Comparison of ENCODE assay signal across 23 mouse cellular contexts in genomic region chrX:169089221-169089620, GRCm38 (mm10).
DNase-seq lines count a peak whose midpoint lies in the region; ATAC-seq and TF ChIP-seq lines count a peak whose summit lies in the region.
"Had no signal": no experiment of that assay in that cellular context is flagged by ENCODE, and none has a peak within 500 bp of the region (broad histone marks: within the 10 kb centered on the region; RNA-seq: fewer than 3 reads in every experiment).

No protein-coding gene starts in this region.

- DNase-seq in heart, adult 9 months (ENCODE audit: low spot score in 2 of 2) = peak; percentile 10 to 27
- no peak for DNase-seq in heart, adult 2 months
- peak; percentile 1 for DNase-seq in kidney, postnatal 14 days
- no peak for DNase-seq in kidney, adult 11 months
- peak; percentile 65 for DNase-seq in adipocyte (ENCODE audit: low spot score)
- peak; percentile 18 for DNase-seq in skeletal muscle tissue, adult 2 months (ENCODE audit: low read depth, low spot score)
- DNase-seq: adrenal gland, postnatal 10 days; cerebellum, adult 18-20 months; cerebellum, postnatal 14 days; forebrain, postnatal 0 days; liver; thymus, postnatal 14 days had no signal

- H3K4me3 ChIP-seq in heart, adult 2 months = no peak overlapping the region
- no peak overlapping the region for H3K4me3 ChIP-seq in neural tube, embryonic 15.5 days (replicated peaks)
- H3K4me3 ChIP-seq: heart, embryonic 15.5 days; limb, embryonic 10.5 days; liver, embryonic 15.5 days; myocyte; neural tube, embryonic 13.5 days had no signal

- H3K27ac ChIP-seq in heart, adult 2 months = no peak overlapping the region; the same call in 1 of the 2 replicates
- no peak overlapping the region for H3K27ac ChIP-seq in neural tube, embryonic 15.5 days (replicated peaks)
- H3K27ac ChIP-seq: heart, embryonic 15.5 days; hindbrain, postnatal 0 days; limb, embryonic 10.5 days; liver, embryonic 15.5 days; macrophage; neural tube, embryonic 13.5 days had no signal

- 45% methylated on average over 2 of the region's 2 CpGs for WGBS in heart, adult 2 months
- 86% methylated on average over 2 of the region's 2 CpGs for WGBS in neural tube, embryonic 15.5 days

- ATAC-seq in neural tube, embryonic 15.5 days (ENCODE audit: low FRiP score) = no peak
- ATAC-seq: activated CD4-positive, CD25-positive, alpha-beta regulatory T cell, adult 4 months; forebrain, postnatal 0 days; hindbrain, postnatal 0 days; intestine, embryonic 16.5 days; midbrain, embryonic 16.5 days had no signal

- TF ChIP-seq CTCF in heart, adult 2 months (IDR thresholded peaks at IDR 0.05) = no peak

- intact Hi-C loops in heart, adult 2 months (cut with DNase I) = no loop called here

- H3K27me3 ChIP-seq in heart, adult 2 months (ENCODE audit: control insufficient read depth, insufficient read depth, low read length) = no peaks in the 10 kb centered on the region
- H3K27me3 ChIP-seq in neural tube, embryonic 15.5 days (replicated peaks) = peaks cover 6% of the 10 kb centered on the region; the same call in 1 of the 2 replicates
- H3K27me3 ChIP-seq: heart, embryonic 15.5 days; liver, embryonic 15.5 days had no signal

- no peaks in the 10 kb centered on the region for H3K79me2 ChIP-seq in heart, adult 2 months (replicated peaks; ENCODE audit: control insufficient read depth, insufficient read depth, low read length)

- H3K9me3 ChIP-seq in neural tube, embryonic 15.5 days (replicated peaks) = no peaks in the 10 kb centered on the region
- H3K9me3 ChIP-seq: heart, embryonic 15.5 days; limb, embryonic 10.5 days; liver, embryonic 15.5 days; neural tube, embryonic 13.5 days had no signal

- TF ChIP-seq EP300 in heart, adult 2 months (IDR thresholded peaks at IDR 0.05; ENCODE audit: insufficient read depth, low read depth, low read length) = no peak

- H3K36me3 ChIP-seq in heart, adult 2 months (ENCODE audit: control insufficient read depth, insufficient read depth, low read length) = no peaks in the 10 kb centered on the region
- no peaks in the 10 kb centered on the region for H3K36me3 ChIP-seq in neural tube, embryonic 15.5 days
- H3K36me3 ChIP-seq: heart, embryonic 15.5 days; limb, embryonic 10.5 days; liver, embryonic 15.5 days; neural tube, embryonic 13.5 days had no signal

- no peak overlapping the region for H3K9ac ChIP-seq in heart, adult 2 months (ENCODE audit: low read depth, low read length)
- no peak overlapping the region for H3K9ac ChIP-seq in neural tube, embryonic 15.5 days (replicated peaks)
- H3K9ac ChIP-seq: forebrain, postnatal 0 days; heart, embryonic 15.5 days; liver, embryonic 15.5 days; neural tube, embryonic 13.5 days had no signal

- no peak overlapping the region for H3K4me2 ChIP-seq in neural tube, embryonic 15.5 days
- H3K4me2 ChIP-seq: heart, embryonic 15.5 days; liver, embryonic 15.5 days; neural tube, embryonic 13.5 days had no signal

- no peaks in the 10 kb centered on the region for H3K4me1 ChIP-seq in heart, adult 2 months (ENCODE audit: control insufficient read depth, insufficient read depth, low read length)
- H3K4me1 ChIP-seq in neural tube, embryonic 15.5 days = no peaks in the 10 kb centered on the region
- H3K4me1 ChIP-seq: heart, embryonic 15.5 days; limb, embryonic 10.5 days; liver, embryonic 15.5 days; neural tube, embryonic 13.5 days had no signal

- no peak for TF ChIP-seq POLR2A in heart, adult 2 months (IDR thresholded peaks at IDR 0.05; ENCODE audit: insufficient read depth, low read depth, low read length)

Comparison
In these comparisons a context has a peak if more than half of its experiments do, and no peak if none do; other contexts are left out.
1. DNase-seq: peak in heart, adult 9 months (2 of 2), kidney, postnatal 14 days (single experiment), adipocyte (single experiment) and skeletal muscle tissue, adult 2 months (single experiment); none in heart, adult 2 months (0 of 2) and kidney, adult 11 months (single experiment).